Mouse (Mus musculus): ENCODE measurements around the gene Ang5. TPM values are rescaled to one million over a fixed set of nuclear protein-coding genes. Genes with fewer than 3 reads are reported as not detected.
"Not testable (repeated sequence)": the region's sequence is repeated elsewhere in the genome, so short reads cannot be mapped to it uniquely, and the experiment has no call there.

Gene Ang5
- polyA plus RNA-seq, 1 experiment from 2014 or later = not detected

DNA sequence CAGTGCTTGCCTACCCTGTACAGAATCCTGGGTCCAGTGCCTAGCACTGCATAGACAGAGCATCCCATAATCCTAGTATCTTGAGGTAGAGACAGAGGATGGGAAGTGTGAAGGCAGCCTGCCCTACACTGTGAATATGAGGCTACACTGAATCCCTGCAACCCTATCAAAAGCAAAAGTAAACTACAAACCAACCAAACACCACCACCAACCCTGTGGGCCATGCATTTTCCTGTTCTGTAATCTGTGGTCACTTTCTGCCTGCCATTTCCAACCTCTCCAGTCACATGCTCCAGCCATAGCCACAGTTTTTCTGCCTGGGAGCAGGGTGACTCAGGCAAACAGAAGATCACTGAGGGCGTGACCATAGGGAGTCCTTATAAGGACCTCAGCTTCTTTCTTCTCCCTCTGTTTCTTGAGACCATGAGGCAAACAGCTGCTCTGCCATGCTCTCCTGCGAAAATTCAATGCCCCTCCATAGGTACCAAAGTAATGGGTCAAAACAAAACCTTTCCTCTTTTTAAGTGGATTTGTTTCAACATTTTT lies 41.7 kb downstream of the Ang5 start:
- H3K27ac ChIP-seq; H3K4me1 ChIP-seq; H3K36me3 ChIP-seq; H3K4me3 ChIP-seq; H3K27me3 ChIP-seq (ENCODE audit: low read depth, poor library complexity, severe bottlenecking); H3K9me3 ChIP-seq (replicated peaks); DNase-seq (ENCODE audit: low spot score): not testable (repeated sequence)
- 84% methylated on average over 2 of the region's 2 CpGs for WGBS

DNA sequence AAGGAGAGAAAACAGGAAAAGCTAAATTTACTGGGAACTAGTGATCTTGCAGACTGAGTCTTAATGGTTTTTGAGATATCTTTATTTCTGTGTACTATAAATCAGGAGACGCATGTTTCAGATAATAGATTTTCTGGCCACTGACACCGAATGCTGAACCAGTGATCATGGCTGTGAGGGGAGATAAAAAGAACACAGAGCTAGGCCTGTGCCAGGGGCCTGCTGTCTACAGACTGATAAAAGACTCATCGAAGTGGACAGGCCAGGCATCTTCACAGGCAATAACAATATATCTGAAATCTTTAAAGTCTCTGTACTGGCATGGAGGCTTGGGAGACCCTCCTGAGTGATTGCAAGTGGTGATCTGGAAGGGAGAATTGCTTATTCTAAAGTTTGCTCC lies 44.7 kb downstream of the Ang5 start:
- no peaks in the 10 kb centered on the region for H3K36me3 ChIP-seq
- WGBS = 91% methylated on average over 3 of the region's 3 CpGs
- H3K9me3 ChIP-seq (replicated peaks) = no peaks in the 10 kb centered on the region
- H3K27me3 ChIP-seq (ENCODE audit: low read depth, poor library complexity, severe bottlenecking) = no peaks in the 10 kb centered on the region
- H3K27ac ChIP-seq = no peak overlapping the region
- DNase-seq (ENCODE audit: low spot score) = no peak
- H3K4me3 ChIP-seq = no peak overlapping the region
- H3K4me1 ChIP-seq = no peaks in the 10 kb centered on the region

DNA sequence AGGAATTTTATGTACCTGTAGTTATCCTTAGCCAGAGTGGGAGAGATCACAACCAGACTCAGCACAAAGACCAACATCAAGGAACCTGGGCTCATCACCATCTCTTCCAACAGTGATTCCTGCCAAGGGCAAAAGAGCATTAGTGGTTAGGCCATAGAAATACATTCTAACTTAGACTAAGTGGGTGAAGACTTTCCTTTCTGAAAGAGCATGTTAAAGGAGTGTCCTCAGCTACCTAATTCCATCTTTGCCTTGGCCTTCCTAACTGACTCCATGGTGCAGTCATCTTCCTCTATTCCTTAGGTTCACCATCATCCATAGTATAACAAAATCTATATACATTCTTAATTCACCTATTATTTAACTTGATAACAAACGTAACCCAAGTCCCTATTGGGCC lies 45.3 kb downstream of the Ang5 start, which contains the start of gene Ang6:
Gene Ang6 (minus strand): TSS at position 101 of the 400 bp plus-strand sequence.
- H3K9me3 ChIP-seq (replicated peaks) = no peaks in the 10 kb centered on the region
- H3K27ac ChIP-seq = no peak within 1 kb of the TSS
- no peaks in the 10 kb centered on the region for H3K4me1 ChIP-seq
- no peak for DNase-seq (ENCODE audit: low spot score)
- H3K36me3 ChIP-seq = no peaks in the 10 kb centered on the region
- H3K27me3 ChIP-seq (ENCODE audit: low read depth, poor library complexity, severe bottlenecking) = no peaks in the 10 kb centered on the region
- H3K4me3 ChIP-seq = no peak within 1 kb of the TSS
- 80% methylated on average over 1 of the region's 1 CpGs for WGBS

DNA sequence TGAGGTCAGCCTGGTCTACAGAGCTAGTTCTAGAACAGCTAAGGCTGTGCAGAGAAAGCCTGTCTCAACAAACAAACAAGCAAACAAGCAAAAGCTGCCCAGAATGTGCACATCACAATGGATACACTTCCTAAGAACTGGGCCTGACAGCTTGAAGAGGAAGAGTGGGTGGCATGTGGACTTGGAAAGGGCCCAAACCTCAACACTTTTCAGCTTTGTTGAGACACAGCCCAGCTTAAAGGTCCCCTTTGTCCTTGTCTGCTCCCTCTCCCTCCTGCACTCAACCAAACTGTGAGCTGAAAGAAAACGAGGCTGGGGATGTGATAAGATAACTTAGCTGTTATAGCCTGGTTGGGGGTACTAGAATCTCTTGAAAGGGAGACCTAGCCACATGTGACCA lies 51.2 kb downstream of the Ang5 start:
- H3K27ac ChIP-seq; DNase-seq (ENCODE audit: low spot score); H3K27me3 ChIP-seq (ENCODE audit: low read depth, poor library complexity, severe bottlenecking); H3K4me3 ChIP-seq; H3K4me1 ChIP-seq; H3K36me3 ChIP-seq; H3K9me3 ChIP-seq (replicated peaks): not testable (repeated sequence)
- no CpG with 5 or more reads among the region's 1 CpGs for WGBS

DNA sequence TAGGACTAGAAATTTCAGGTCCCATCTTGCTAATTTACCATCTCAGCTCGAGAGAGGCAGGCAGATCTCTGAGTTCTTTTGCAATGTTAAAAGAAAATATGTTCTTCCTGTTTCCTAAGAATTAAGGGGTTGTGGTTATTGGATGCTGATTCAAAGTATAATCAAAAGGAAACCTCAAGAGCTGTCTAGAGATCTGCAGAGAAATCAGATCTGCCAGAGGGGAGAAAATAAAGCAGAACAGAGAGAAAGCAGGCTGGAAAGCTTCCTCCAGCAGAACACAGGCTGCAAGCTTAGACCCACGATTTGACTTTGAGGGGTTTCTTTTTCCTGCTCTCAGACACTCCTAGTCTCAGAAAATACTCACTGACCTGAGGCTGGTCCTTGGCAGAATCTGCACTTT lies 52.8 kb downstream of the Ang5 start:
- DNase-seq (ENCODE audit: low spot score); H3K36me3 ChIP-seq; H3K27me3 ChIP-seq (ENCODE audit: low read depth, poor library complexity, severe bottlenecking); H3K27ac ChIP-seq; H3K4me1 ChIP-seq; H3K4me3 ChIP-seq; H3K9me3 ChIP-seq (replicated peaks): not testable (repeated sequence)
- WGBS = 56% methylated on average over 2 of the region's 2 CpGs

Other genes with a start within 250 kb of the Ang5 start
- not detected in 2 replicates for gene Gm16506, start 229.6 kb upstream of the Ang5 start, polyA plus RNA-seq (2016; fragmentation: Nextera tagmentation; extraction: Ambion mirVana)
- not detected in 2 replicates for gene Gm6526, start 209.2 kb upstream of the Ang5 start, polyA plus RNA-seq (2016; fragmentation: Nextera tagmentation; extraction: Ambion mirVana)
- gene Gm8180, start 172.3 kb upstream of the Ang5 start, polyA plus RNA-seq (2016; fragmentation: Nextera tagmentation; extraction: Ambion mirVana) = not detected in 2 replicates
- not detected in 2 replicates for gene Ear1, start 81.6 kb upstream of the Ang5 start, polyA plus RNA-seq (2016; fragmentation: Nextera tagmentation; extraction: Ambion mirVana)
- gene Ear10, start 33.5 kb upstream of the Ang5 start, polyA plus RNA-seq (2016; fragmentation: Nextera tagmentation; extraction: Ambion mirVana) = not detected in 2 replicates
- gene Gm8113, start 31.7 kb upstream of the Ang5 start, polyA plus RNA-seq (2016; fragmentation: Nextera tagmentation; extraction: Ambion mirVana) = 10.9 and 13.5 TPM in 2 replicates
- not detected in 2 replicates for gene Ang6, start 45.2 kb downstream of the Ang5 start, polyA plus RNA-seq (2016; fragmentation: Nextera tagmentation; extraction: Ambion mirVana)
- not detected in 2 replicates for gene Ear2, start 145.6 kb downstream of the Ang5 start, polyA plus RNA-seq (2016; fragmentation: Nextera tagmentation; extraction: Ambion mirVana)
- not detected in 2 replicates for gene Gm3327, start 166.8 kb downstream of the Ang5 start, polyA plus RNA-seq (2016; fragmentation: Nextera tagmentation; extraction: Ambion mirVana)
- not detected in 2 replicates for gene Gm8212, start 240.6 kb downstream of the Ang5 start, polyA plus RNA-seq (2016; fragmentation: Nextera tagmentation; extraction: Ambion mirVana)

Data from limb, embryonic 10.5 days (tissue).